Mouse (Mus musculus): ENCODE measurements at regions not wholly inside any gene's neighbourhood (a gene's known extent, or its start where the extent isn't known, plus 50 kb on each side); places are given as distances from the start of the nearest gene placed in this dataset.
A peak's percentile ranks its signal among the peaks of the same experiment; 100 is the strongest.

DNA sequence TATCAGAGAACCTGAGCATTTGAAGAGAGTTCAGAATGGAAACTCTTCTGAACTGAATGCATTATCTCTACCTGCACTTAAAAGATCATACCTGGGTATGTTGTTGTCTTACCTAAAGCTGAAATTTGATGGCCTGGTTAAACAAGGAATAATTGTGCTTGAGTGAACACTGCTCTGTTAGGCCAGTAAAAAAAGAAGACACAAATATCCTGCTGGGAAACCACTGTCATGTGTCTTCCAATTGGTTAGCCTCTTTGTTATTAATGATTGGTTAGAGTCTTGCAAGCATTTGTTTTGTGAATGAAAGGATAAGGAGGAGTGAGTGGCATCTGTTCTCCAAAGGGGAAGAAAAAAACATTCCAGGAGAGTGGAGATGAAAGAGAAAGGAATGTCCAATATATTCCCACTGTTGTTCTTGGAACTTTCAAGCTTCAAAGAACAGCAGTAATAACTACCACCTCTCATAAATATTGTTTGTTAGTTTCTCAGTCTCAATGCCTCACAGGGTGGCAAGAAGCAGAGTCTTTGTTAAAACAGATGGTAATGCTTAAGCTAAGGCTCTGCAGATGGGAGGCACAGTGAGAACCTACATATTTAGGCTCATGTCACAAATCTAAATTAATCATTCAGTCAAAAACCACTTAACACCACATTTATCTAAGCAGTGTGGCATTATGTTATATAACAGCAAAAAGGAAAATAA is 165.5 kb downstream of the Dsel start:
- no peak for DNase-seq (ENCODE audit: low read depth, low spot score)

DNA sequence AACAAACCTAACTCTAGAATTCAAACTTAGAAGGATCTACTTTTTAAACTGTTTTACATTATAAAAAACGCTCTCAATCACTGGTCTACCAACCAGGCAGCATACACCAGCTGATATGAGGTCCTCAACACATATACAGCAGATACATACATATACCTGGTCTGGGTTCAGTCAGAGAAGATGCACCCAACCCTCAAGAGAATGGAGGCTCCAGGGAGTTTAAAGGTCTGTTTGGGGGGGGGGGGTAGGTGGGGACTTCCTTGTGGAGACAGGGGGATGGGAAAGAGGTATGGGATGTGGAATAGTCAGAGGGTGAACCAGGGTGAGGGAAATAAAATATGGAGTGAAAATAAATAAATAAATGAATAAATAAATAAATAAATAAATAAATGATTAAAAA is 203.8 kb downstream of the Dsel start:
- DNase-seq (ENCODE audit: low read depth, low spot score): no peak

- peak; percentile 3 for DNase-seq (ENCODE audit: low read depth, low spot score)
Measured at GRCm38 (mm10) chr1:111660099-111660670, 204.5 kb downstream of the Dsel start.

DNA sequence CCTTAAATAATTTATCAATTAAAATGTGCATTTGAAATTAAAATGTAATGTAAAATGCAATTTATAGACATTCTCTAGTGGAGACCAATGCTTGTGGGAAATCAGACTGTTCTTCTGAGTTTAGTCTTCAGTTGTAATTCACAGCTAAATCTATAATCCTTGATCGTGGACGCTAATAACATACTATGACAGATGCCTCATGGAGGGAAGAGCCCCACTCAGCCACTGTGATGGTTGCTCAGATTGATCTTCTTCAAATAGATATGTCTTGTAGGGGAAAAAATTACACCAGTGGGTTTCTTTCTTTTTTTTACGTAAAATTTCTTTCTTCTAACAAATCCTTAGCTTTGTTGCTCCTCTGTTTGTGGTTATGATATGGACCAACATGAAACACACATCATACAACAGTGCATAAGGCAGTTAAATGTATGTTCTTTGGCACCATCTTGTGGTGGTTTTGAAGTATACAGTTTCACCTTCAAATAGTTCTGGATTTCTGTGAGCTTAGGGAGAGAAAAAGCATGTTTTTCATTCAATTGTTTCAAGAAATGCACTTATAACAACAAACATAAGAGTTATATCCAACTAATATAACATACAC is 230.8 kb downstream of the Dsel start:
- DNase-seq (ENCODE audit: low read depth, low spot score): no peak
